Mouse (Mus musculus) C2C12 (cell line): ENCODE data around the gene Gm9508.
"Not testable (repeated sequence)": the region's sequence is repeated elsewhere in the genome, so short reads cannot be mapped to it uniquely, and the experiment has no call there.

Source experiments
- CTCF ChIP-seq: IDR thresholded peaks from one replicate; pipeline ENCODE4 v1.5.1; 2011; ENCODE audit not compliant: control insufficient read depth, insufficient read depth, insufficient read length
- MAX ChIP-seq: IDR thresholded peaks from one replicate; pipeline ENCODE4 v1.6.1; 2011; ENCODE audit warnings: mild to moderate bottlenecking, control low read depth

GRCm38 (mm10) chr10:77720299-77720698 lies 23.3 kb upstream of the Gm9508 start, which contains the start of gene Krtap12-1:
- TF ChIP-seq CTCF, MAX: not testable (repeated sequence)
